Mouse (Mus musculus) Muller cell, postnatal 12 days (primary cell): ENCODE data around the gene Atg14.
"Not testable (repeated sequence)": the region's sequence is repeated elsewhere in the genome, so short reads cannot be mapped to it uniquely, and the experiment has no call there.

ENCODE experiments used
- DNase-seq: peaks from one replicate; pipeline ENCODE4 v3.0.0-alpha.2; 2015; ENCODE audit errors: inconsistent ontology term

The Atg14 gene

GRCm38 (mm10) chr14:47570549-47570948 lies at the start of gene Atg14:
Gene Atg14, minus strand, starts transcription at chr14:47570649.
- not testable (repeated sequence) for DNase-seq

- no peak for DNase-seq
Observed at GRCm38 (mm10) chr14:47618891-47619290, 48.4 kb upstream of the Atg14 start.

DNA sequence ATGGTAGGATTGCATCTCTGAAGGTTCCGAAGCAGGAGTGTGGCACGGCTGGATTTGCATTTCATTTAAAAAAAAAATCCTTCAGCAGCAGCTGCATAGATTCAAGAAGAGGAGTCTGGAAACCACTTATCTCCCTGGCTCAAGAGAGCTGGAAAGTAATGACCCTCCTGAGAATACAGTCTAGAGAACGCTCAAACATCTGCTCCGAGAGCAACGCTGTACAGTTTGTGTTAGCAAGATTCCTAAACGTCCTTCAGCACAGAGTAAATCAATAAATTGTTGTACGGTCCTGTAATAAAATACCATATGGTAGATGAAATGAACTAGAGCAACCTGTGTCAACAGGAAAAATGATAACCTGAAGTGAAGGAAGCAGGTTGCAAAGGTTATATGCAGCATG lies 42.8 kb upstream of the Atg14 start:
- no peak for DNase-seq

DNA sequence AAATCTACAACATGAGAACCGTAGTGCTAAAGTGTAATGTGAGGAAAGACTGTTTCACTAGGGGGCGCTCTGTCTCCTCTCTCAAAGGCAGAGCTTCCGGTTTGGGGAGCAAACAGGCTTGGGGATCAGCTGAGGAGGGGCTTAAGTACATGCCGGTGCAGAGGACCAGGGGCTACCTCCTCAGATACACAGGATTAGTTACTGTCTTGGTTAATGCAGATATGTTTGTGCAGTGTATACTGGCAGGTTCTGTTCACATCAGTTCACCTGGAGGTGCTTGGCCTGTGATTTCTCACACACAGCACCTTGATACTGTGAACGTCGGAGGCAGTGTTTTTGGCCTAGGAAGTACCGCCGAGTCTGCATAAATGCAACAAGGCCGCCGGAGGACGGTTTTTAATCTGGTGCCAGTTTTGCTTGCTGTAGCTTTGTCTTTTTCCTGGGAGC lies 27.5 kb upstream of the Atg14 start:
- DNase-seq = peak; percentile 44

- DNase-seq = no peak
Observed at GRCm38 (mm10) chr14:47594426-47595103, 24.1 kb upstream of the Atg14 start.

DNA sequence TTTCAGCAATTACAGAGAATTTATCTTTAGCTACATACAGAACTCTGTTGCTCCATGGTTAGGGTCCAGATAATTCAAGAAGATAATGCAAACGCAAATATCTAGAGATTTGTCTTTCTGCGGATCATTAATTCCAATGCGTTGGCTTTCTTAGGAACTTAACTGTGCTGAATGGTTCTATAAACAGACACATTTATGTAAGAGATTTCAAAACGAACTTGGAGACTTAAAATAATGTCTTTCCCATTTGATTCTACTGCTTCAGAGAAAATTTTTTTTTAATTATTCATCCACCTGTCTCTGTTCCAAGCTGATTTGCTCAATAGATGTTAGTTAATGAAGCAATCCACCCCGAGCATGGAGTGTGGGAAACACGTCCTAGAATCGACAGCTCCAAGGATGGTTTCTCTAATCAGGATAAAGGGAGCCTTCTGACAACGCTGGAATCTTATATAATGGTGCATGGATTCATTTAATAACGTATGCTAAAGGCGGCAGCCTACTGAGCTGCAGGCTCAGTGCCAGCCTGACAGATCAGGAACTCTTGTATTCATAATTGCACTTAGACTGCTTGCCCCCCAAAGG lies 20.0 kb upstream of the Atg14 start:
- DNase-seq = peak; percentile 27

- DNase-seq = no peak
Observed at GRCm38 (mm10) chr14:47589444-47589843, 19.0 kb upstream of the Atg14 start.

- DNase-seq = no peak
Observed at GRCm38 (mm10) chr14:47584346-47584745, 13.9 kb upstream of the Atg14 start.

GRCm38 (mm10) chr14:47581681-47582080 lies 11.2 kb upstream of the Atg14 start:
- DNase-seq = no peak

- no peak for DNase-seq
Observed at GRCm38 (mm10) chr14:47581280-47581679, 10.8 kb upstream of the Atg14 start.

- peak; percentile 22 for DNase-seq
Observed at GRCm38 (mm10) chr14:47578086-47578485, 7.6 kb upstream of the Atg14 start.

DNA sequence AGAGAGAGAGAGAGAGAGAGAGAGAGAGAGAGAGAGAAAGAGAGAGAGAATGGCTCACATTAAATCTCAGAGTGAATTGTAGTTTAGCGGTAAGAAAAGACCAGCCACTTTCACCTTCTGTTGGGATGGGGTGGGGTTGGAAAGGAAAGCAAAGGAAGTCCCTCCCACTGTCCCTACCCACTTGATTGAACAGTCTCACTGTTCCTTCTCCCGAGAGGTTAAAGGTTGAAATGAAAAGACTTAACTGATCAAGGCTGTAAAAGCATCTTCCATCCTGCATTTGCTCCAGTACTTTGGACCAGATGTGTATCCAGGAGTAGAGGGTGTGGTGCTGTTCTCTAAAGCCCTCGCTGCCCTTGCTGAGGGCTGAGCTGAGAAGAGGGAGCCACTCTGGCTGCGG lies 6.2 kb upstream of the Atg14 start:
- DNase-seq = no peak

DNA sequence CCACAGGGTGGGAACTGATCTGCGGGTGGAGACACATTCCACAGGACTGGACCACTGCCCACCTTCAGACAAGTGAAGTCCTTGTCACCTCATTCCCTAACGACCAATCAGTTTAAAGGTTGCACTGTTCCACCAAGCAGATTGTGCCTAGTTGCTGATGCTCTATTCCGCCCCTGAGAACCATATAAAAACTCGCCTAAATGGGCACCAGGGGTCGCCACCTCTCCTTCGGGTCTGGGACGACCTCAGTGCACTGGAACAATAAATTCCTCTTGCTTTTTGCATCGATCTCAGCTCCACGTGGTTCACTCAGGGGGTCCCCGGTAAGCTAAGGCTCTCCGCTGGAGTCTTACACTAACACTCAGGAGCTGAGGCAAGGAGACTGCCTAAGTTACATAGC lies 4.3 kb upstream of the Atg14 start:
- DNase-seq = no peak

DNA sequence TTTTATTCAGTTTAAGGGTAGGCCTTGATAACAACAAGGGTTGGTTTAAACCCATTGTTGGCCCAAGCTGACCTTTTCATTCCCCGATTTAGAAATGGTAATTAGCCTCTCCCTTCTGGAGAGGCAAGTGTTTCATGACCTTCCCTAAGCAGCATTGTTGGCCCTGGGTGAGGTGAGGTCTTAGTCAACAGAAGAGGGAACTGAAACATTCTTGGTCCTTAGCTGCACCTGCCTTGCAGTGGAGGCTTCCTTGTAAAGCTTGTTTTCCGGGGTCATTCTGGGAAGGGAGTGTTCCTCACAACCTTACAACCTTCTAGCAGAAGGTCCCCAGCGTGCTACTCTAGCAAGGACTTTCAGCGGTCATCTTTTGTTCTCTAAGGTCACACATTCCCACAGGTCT lies 2.3 kb upstream of the Atg14 start:
- DNase-seq = no peak

GRCm38 (mm10) chr14:47567962-47568652 lies 2.3 kb downstream of the Atg14 start:
- DNase-seq = peak; percentile 98

- no peak for DNase-seq
Observed at GRCm38 (mm10) chr14:47563106-47563505, 7.3 kb downstream of the Atg14 start.

DNA sequence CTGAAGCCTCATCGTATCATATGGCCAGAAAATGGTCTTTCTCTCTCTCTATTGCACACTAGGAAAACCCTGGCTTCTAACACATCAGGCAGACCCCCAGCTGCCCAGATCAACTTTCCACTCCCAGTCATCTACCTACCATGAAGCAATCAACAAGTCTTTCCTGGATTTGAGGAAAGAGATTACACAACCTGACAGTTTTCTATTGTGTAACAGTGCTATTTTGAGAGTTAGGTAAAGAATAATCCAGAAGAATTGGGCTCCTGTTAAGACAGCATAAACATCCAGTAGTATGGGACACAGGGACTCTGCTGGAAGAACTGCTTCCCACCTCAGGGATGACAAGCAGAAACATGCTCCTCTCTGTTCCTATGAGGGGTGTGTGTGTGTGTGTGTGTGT lies 7.9 kb downstream of the Atg14 start:
- DNase-seq = no peak

DNA sequence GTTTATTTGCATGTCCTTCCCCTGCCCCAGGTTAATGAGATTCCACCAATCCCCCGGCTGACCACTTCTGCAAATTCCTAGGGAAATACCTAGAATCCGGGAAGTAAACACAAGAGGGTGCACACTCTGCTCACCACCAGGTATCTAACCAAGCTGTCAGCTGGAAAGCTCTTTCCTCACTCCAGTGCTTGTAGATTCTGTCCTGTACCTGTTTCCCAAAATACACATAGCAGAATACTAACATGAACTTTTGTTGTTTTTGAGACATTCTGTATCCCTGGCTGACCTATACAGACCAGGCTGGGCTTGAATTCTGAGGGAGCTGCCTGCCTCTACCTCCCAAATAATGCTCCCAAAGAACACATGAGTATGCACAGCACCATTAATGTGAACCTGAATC lies 9.7 kb downstream of the Atg14 start:
- DNase-seq = no peak

DNA sequence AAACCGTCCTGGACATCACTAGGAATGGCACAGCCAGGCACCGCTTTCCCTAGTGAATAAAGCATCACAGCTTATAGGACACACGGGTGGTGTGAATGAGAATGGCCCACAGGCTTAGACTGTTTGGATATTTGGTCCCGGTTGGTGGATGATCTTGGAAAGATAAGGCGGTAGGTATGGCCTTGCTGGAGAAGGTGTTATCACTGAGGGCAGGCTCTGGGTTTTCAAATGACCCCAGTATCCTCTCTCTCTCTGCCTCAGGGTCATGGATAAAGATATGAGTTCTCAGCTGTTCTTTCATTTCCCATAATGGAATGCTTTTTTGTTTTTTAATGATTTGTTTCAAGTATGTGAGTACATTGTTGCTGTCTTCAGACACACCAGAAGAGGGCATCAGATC lies 15.2 kb downstream of the Atg14 start:
- DNase-seq = no peak

DNA sequence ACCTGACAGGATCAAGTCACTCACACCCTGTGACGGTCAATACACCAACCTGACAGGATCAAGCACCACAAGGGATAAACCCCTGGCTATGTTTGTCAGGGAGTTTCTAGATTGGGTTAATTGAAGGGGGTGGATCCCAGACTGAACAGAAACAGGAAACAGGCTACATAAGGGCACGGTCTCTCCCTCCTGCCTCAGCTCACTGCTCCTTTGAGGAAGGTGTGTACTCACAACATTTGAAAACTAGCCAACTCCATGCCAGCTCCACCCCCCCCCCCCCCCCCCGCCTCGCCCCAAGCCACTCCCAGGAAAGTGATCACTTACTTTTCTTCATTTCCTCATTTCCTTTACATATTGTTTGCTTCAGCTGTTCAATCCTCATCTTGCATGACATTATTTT lies 16.2 kb downstream of the Atg14 start:
- no peak for DNase-seq

GRCm38 (mm10) chr14:47553380-47553779 lies 17.1 kb downstream of the Atg14 start:
- no peak for DNase-seq

DNA sequence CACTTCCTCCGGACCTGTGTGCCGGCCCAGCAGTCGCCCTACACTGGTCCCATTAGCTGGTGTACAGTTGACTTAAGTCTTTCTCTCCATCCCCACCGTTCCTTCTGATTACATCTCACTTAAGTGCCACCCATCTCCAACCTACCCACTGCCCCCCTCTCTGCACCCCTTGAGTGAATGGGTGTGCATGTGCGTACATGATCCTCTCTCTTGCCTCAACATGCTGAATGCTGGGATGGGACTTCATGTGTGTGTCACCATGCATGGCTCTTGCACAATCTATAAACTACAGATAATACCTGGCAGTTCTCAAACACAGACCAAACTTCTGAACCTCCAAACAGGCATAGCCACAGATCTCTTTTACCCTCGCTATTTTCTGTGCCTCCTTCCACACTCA lies 18.8 kb downstream of the Atg14 start:
- no peak for DNase-seq

- no peak for DNase-seq
Observed at GRCm38 (mm10) chr14:47544877-47545276, 25.6 kb downstream of the Atg14 start.
